Mouse (Mus musculus): ENCODE results near the gene Tnpo2. TPM values are rescaled to one million over a fixed set of nuclear protein-coding genes. Genes with fewer than 3 reads are reported as not detected.
A peak's percentile ranks its signal among the peaks of the same experiment; 100 is the strongest.

The Tnpo2 gene
- polyA plus RNA-seq, 1 experiment from 2014 or later, result 15.4 TPM

DNA sequence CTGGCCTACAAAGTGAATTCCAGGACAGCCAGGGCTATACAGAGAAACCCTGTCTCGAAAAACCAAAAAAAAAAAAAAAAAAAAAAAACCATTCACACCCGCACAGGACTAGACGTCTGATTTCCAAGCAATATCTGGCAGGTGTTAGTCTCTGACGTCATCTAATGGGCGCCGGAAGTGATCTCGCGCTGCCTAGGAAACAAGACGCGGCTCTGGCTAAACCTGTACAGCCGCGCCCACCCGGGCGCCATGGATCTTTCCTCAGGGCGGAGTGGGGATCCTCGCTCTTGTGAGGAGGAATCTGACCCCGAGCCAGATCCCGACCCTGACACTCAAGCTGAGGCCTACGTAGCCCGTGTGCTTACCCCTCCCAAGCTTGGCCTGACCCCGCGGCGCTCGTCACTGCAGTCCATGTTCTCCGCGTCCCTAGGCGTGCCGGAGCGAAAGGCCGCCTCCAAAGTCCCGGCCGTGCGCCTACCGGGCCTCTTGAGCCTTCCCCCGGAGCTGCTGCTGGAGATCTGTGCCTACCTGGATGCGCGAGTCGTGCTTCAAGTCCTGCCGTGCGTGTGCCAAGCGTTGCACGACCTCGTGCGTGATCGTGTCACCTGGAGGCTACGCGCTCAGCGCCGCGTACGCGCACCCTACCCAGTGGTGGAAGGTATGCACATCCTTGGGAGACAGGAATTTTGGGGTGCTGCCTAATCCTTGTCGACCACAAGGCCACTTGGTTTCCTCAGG is 23.3 kb downstream of the Tnpo2 start, which contains the start of gene Fbxw9:
Gene Fbxw9 (plus strand): TSS at position 177 of the 738 bp plus-strand sequence.
- ATAC-seq (ENCODE audit: low FRiP score, low TSS enrichment) (peak; percentile 91), DNase-seq (ENCODE audit: low spot score) (peak; percentile 94)
- Histone ChIP-seq H3K27me3 (ENCODE audit: control insufficient read depth, insufficient read depth, low read length) (no peaks in the 10 kb centered on the region), H3K36me3 (ENCODE audit: control insufficient read depth, insufficient read depth, low read length) (peaks cover 2% of the 10 kb centered on the region; the same call in 1 of the 2 replicates), H3K9me3 (ENCODE audit: control insufficient read depth, low read length) (no peaks in the 10 kb centered on the region), H3K27ac (replicated peaks) (peak within 1 kb of the TSS; percentile 76), H3K9ac (ENCODE audit: low read length) (peak within 1 kb of the TSS; percentile 76), H3K4me3 (ENCODE audit: low read depth, low read length) (peak within 1 kb of the TSS; percentile 81), H3K4me2 (replicated peaks; ENCODE audit: low read depth) (peak within 1 kb of the TSS; percentile 97), H3K4me1 (replicated peaks; ENCODE audit: control insufficient read depth, insufficient read depth) (peaks cover 4% of the 10 kb centered on the region; the same call in 1 of the 2 replicates)
- under 1% methylated on average over 52 of the region's 53 CpGs for WGBS
- TF ChIP-seq EP300 (optimal IDR thresholded peaks at IDR 0.05) (no peak), CTCF (IDR thresholded peaks at IDR 0.05; ENCODE audit: low read depth) (0 out of 2 replicates have a peak, but pooled peaks have one; percentile 20)

DNA sequence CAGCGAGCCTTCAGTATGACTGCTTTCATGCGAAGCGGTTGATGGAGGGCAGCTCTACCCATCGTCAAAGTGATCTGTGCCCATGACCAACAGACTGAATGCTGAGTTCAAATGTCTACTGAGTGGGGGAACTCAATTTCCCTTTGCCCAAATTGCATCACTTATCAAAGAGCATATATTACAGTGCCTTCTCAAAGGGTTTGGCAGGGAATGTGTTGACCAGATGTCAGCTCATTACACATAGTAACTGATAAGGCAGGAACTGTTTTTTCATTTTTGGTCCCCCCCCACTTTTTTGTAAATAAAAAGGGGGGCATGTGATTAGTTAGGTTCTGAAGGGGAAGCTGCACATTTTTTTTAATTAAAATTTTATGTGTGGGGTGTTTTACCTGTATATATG is 25.9 kb downstream of the Tnpo2 start:
- no peak overlapping the region for H3K4me3 ChIP-seq (ENCODE audit: low read depth, low read length)
- no peak overlapping the region for H3K9ac ChIP-seq (ENCODE audit: low read length)
- ATAC-seq (ENCODE audit: low FRiP score, low TSS enrichment) (no peak), DNase-seq (ENCODE audit: low spot score) (no peak)
- no peaks in the 10 kb centered on the region for H3K9me3 ChIP-seq (ENCODE audit: control insufficient read depth, low read length)
- H3K27me3 ChIP-seq (ENCODE audit: control insufficient read depth, insufficient read depth, low read length), result no peaks in the 10 kb centered on the region
- H3K4me1 ChIP-seq (replicated peaks; ENCODE audit: control insufficient read depth, insufficient read depth), result peaks cover 4% of the 10 kb centered on the region; the same call in 1 of the 2 replicates
- TF ChIP-seq EP300 (optimal IDR thresholded peaks at IDR 0.05), result no peak
- TF ChIP-seq CTCF (IDR thresholded peaks at IDR 0.05; ENCODE audit: low read depth), result no peak
- H3K36me3 ChIP-seq (ENCODE audit: control insufficient read depth, insufficient read depth, low read length), result no peaks in the 10 kb centered on the region
- 92% methylated on average over 4 of the region's 4 CpGs for WGBS
- no peak overlapping the region for H3K27ac ChIP-seq (replicated peaks)
- no peak overlapping the region for H3K4me2 ChIP-seq (replicated peaks; ENCODE audit: low read depth)

DNA sequence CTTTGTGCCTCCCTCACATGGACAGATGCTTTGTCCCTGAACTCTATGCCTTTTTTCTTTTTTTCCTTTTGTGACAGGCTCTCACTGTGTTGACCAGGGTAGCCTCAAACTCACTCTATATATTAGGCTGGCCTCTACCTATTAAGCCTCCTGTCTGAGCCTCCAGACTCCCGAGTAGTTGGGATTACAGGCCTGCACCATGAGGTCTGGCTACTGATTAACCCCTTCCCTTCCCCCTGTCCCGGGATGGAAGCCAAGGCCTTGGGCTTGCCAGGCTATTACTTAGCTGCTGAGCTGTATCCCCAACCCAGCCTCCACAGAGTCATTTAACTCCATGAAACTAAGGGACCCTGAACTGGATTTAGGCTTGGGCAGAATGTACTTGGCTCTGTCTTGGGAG is 28.5 kb downstream of the Tnpo2 start:
- no peak overlapping the region for H3K9ac ChIP-seq (ENCODE audit: low read length)
- ATAC-seq (ENCODE audit: low FRiP score, low TSS enrichment), result no peak
- H3K27ac ChIP-seq (replicated peaks), result no peak overlapping the region
- H3K4me1 ChIP-seq (replicated peaks; ENCODE audit: control insufficient read depth, insufficient read depth), result peaks cover 4% of the 10 kb centered on the region; the same call in 1 of the 2 replicates
- DNase-seq (ENCODE audit: low spot score), result no peak
- no peak overlapping the region for H3K4me2 ChIP-seq (replicated peaks; ENCODE audit: low read depth)
- 31% methylated on average over 2 of the region's 2 CpGs for WGBS
- H3K36me3 ChIP-seq (ENCODE audit: control insufficient read depth, insufficient read depth, low read length), result no peaks in the 10 kb centered on the region
- no peak overlapping the region for H3K4me3 ChIP-seq (ENCODE audit: low read depth, low read length)
- H3K9me3 ChIP-seq (ENCODE audit: control insufficient read depth, low read length), result no peaks in the 10 kb centered on the region
- no peaks in the 10 kb centered on the region for H3K27me3 ChIP-seq (ENCODE audit: control insufficient read depth, insufficient read depth, low read length)
- no peak for TF ChIP-seq CTCF (IDR thresholded peaks at IDR 0.05; ENCODE audit: low read depth)
- TF ChIP-seq EP300 (optimal IDR thresholded peaks at IDR 0.05), result no peak

DNA sequence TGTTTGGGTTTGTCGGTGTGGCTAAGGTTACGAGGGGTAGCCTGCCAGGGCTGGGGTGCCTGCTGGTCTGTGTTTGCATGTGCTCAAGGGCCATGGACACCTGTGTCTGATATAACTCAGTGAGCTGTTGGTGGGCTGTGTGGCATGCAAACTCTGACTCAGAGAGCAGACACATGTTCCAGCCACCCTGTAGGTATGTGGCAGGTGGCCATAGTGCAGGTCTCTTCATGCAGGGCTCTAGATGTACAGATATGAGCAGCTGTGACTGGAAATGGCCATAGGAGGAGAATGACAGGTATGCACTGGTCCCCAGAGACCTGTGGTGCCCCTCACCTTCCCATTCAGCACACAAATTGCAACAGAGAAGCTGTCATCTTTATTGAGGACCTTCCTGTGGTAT is 30.4 kb downstream of the Tnpo2 start:
- DNase-seq (ENCODE audit: low spot score) (no peak), ATAC-seq (ENCODE audit: low FRiP score, low TSS enrichment) (no peak)
- no peak overlapping the region for H3K9ac ChIP-seq (ENCODE audit: low read length)
- TF ChIP-seq CTCF (IDR thresholded peaks at IDR 0.05; ENCODE audit: low read depth) (no peak), EP300 (optimal IDR thresholded peaks at IDR 0.05) (no peak)
- 87% methylated on average over 2 of the region's 2 CpGs for WGBS
- no peaks in the 10 kb centered on the region for H3K36me3 ChIP-seq (ENCODE audit: control insufficient read depth, insufficient read depth, low read length)
- H3K4me2 ChIP-seq (replicated peaks; ENCODE audit: low read depth), result no peak overlapping the region
- no peak overlapping the region for H3K27ac ChIP-seq (replicated peaks)
- H3K4me1 ChIP-seq (replicated peaks; ENCODE audit: control insufficient read depth, insufficient read depth), result 0 out of 2 replicates have a peak, but pooled peaks cover 2% of the 10 kb centered on the region
- no peaks in the 10 kb centered on the region for H3K9me3 ChIP-seq (ENCODE audit: control insufficient read depth, low read length)
- H3K4me3 ChIP-seq (ENCODE audit: low read depth, low read length), result no peak overlapping the region
- H3K27me3 ChIP-seq (ENCODE audit: control insufficient read depth, insufficient read depth, low read length), result no peaks in the 10 kb centered on the region

DNA sequence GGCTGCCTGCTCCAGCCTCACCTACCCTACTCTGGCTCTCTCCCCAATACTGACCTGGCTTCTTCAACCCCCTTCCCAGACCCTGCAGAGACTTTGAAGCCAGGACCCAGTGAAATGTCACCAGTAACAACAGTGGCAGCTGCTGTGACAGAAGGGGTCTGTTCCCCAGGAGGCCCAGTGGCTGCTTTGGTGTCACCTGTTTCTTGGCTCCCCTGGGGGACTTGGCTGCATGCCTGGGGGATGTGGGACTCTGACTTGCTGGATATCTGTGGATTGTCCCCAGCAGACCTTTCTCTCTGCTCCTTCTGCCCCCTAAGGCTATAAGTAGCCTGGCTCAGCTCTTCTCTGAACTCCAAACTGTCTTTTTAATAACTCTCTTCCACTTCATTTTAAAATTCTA is 31.3 kb downstream of the Tnpo2 start, which contains the start of gene Gm5741:
Gene Gm5741 (minus strand): TSS at position 1 of the 400 bp plus-strand sequence.
- no peak within 1 kb of the TSS for H3K4me3 ChIP-seq (ENCODE audit: low read depth, low read length)
- no peak for ATAC-seq (ENCODE audit: low FRiP score, low TSS enrichment)
- H3K9me3 ChIP-seq (ENCODE audit: control insufficient read depth, low read length), result no peaks in the 10 kb centered on the region
- H3K27me3 ChIP-seq (ENCODE audit: control insufficient read depth, insufficient read depth, low read length), result no peaks in the 10 kb centered on the region
- 0 out of 2 replicates have a peak, but pooled peaks cover 4% of the 10 kb centered on the region for H3K4me1 ChIP-seq (replicated peaks; ENCODE audit: control insufficient read depth, insufficient read depth)
- no peak for TF ChIP-seq EP300 (optimal IDR thresholded peaks at IDR 0.05)
- no peak for TF ChIP-seq CTCF (IDR thresholded peaks at IDR 0.05; ENCODE audit: low read depth)
- no peak within 1 kb of the TSS for H3K9ac ChIP-seq (ENCODE audit: low read length)
- DNase-seq (ENCODE audit: low spot score), result no peak
- no peak within 1 kb of the TSS for H3K27ac ChIP-seq (replicated peaks)
- H3K36me3 ChIP-seq (ENCODE audit: control insufficient read depth, insufficient read depth, low read length), result no peaks in the 10 kb centered on the region
- H3K4me2 ChIP-seq (replicated peaks; ENCODE audit: low read depth), result no peak within 1 kb of the TSS

DNA sequence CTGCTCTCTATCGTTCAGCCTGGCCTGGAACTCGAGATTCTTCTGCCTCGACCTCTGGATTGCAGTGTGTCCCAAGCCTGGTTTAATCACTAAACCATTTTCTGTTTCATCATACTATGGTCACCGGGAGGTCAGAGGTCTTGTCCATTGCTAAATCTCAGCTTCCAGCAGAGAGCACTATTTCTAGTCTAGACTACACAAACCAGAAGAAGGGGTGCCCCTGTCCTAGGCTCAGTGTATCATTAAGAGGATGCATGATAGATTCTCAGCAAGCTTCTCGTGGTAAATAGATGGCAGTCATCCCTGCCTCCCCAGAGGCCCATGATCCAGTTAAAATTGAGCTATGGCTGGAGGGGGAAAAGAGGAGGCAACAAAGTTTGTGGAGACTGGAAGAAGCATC is 34.3 kb downstream of the Tnpo2 start:
- ATAC-seq (ENCODE audit: low FRiP score, low TSS enrichment) (no peak), DNase-seq (ENCODE audit: low spot score) (no peak)
- Histone ChIP-seq H3K27ac (replicated peaks) (peak overlapping the region; percentile 98; the same call in 1 of the 2 replicates), H3K36me3 (ENCODE audit: control insufficient read depth, insufficient read depth, low read length) (0 out of 2 replicates have a peak, but pooled peaks cover 11% of the 10 kb centered on the region), H3K27me3 (ENCODE audit: control insufficient read depth, insufficient read depth, low read length) (no peaks in the 10 kb centered on the region), H3K4me1 (replicated peaks; ENCODE audit: control insufficient read depth, insufficient read depth) (0 out of 2 replicates have a peak, but pooled peaks cover 4% of the 10 kb centered on the region), H3K9ac (ENCODE audit: low read length) (no peak overlapping the region), H3K9me3 (ENCODE audit: control insufficient read depth, low read length) (no peaks in the 10 kb centered on the region), H3K4me2 (replicated peaks; ENCODE audit: low read depth) (peak overlapping the region; percentile 68), H3K4me3 (ENCODE audit: low read depth, low read length) (peak overlapping the region; percentile 90)
- TF ChIP-seq EP300 (optimal IDR thresholded peaks at IDR 0.05) (no peak), CTCF (IDR thresholded peaks at IDR 0.05; ENCODE audit: low read depth) (no peak)
- 79% methylated on average over 5 of the region's 5 CpGs for WGBS

Measured in stomach, postnatal 0 days (tissue).